Mouse (Mus musculus): ENCODE results near the gene Tcf23.

Gene Tcf23

DNA sequence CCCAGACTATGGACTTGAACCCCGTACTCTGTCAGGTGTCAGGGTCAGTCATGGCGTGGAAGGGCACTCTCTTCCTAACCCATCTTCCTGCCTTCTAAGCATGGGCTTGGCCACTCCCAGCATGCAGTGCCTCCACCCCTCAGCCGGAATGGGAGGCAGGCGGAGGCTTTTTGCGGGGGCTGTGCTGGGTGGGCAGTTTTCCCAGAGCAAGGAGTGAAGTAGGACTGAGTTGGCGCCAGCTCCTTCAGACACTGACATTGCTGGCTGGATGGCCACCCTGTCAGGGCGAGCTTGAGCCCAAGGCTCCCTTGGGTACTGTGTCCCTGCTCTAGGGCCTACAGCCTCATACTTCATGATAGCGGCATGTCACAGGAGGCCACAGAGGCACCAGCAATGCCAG, at the start of gene Tcf23:
TSS of gene Tcf23 (plus strand) at position 247 of the 400 bp plus-strand sequence.
- no peak for DNase-seq

DNA sequence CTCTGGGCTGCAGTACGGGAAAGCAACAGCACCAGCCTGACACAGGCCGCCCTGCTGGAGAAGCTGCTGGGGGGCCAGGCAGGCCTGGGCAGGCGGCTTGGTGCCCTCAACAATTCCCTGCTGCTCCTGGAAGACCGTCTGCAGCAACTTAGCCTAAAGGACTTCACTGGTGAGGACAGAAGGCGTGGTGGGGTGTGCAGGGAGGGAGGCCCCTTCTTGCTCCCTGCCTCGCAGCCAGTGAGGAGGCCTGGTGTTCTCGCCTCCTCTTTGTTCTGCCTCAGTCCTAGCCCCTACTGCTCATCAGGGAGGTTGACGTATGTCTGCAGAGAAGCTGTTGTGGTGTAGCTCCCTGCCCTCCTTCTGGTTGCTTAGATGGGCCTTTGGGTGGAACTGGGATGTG, 49.8 kb upstream of the Tcf23 start:
- no peak for DNase-seq

DNA sequence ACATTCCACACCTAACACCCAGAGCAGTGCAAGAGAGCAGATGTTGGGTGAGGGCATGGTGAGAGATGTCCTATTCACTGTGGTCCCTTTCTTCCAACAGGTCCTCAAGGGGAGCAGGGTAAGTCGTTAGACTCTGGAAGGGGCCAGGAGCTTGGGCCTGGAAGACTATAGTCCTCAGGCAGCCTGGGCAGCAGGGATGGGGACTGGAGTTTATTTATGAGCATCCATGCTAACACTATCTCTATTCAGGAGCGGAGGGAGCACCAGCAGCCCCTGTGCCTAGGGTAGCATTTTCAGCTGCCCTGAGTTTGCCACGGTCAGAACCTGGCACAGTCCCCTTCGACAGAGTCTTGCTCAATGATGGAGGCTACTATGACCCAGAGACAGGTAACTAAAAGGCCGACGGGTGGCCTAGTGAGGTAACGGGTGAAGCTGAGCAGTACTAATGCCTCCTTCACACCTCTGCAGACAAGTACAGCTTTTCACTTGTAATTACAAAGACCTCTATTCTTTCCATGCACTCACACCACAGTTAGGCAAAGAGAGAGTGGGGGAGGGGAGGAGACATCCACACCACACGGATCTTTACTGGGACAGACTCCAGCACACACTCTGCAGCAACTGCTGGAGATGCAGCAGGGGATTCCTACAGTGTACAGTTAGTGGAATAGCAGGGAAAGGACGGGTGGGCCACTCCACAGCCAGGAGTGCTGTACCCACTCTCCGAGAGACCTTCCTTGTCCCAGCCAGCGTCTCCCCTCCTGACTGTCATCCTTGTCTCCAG, 48.4 kb upstream of the Tcf23 start:
- DNase-seq, result no peak

DNA sequence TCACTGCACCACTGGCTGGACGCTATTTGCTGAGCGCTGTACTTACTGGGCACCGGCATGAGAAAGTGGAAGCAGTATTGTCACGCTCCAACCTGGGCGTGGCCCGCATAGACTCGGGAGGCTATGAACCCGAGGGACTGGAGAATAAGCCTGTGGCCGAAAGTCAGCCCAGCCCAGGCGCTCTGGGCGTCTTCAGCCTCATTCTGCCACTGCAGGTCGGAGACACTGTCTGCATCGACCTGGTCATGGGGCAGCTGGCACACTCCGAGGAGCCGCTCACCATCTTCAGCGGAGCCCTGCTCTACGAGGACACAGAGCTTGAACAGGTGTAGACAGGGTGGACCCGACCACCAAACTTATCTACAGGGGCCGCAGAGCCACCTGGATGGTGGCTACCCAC, 47.8 kb upstream of the Tcf23 start:
- DNase-seq, result no peak

DNA sequence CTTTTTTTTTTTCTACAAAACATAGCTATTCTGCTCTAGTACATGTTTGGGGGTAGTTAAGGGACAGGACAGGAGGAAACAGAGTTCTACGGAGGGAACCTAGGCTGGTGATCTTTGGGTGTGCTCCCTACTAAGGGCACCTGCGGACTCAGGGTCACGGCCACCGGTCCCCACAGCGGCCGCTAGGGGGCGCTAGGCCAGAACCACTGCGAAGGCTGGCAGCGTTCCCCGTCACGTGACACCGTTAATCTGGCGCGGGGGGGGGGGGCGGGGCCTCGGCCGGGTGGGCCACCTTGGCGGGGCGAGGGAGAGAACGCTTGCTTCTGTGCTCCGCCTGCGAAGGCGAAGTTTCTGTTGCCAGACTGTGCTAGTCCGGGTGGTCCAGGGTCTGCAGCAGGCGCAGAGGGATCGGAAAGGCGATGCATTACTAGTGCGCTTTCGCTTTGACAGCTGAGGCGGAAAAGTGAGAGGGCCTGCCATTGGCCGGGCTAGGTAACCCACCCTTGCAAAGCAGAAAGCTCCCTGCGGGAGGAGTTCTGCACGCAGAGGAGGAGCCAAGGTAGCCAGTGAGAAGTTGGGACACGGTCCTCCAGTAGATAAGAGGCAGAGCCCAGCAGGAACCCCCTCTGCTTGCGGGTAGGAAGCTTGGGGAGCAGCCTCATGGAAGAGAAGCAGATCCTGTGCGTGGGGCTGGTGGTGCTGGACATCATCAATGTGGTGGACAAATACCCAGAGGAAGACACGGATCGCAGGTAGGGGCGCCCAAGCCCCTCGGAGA, 47.0 kb upstream of the Tcf23 start, which contains the start of gene Khk:
TSS of gene Khk (plus strand) at position 176 of the 778 bp plus-strand sequence.
- peak; percentile 98 for DNase-seq

DNA sequence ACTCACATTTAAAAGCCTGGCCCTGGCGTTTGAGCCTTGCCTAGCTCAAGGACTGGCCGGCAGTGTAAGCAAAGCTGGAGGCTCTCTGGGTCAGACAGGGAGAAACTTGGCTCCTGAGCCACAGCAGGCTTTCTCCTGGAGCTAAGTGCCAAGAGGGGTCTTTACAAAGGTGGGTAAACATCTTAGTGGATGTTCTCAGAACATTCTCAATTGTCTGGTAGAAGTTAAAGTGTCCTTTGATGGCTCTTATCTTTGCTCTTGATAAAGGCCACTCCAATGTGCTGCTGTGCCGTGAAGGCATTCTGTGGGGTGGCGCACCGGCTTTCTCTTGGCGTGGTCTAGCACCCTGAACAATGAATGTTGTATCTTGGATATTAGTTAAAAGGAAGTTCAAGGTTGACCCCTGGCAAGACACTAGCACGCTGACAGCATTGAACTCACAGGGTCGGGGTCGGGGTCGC, 45.9 kb upstream of the Tcf23 start:
- DNase-seq, result no peak

DNA sequence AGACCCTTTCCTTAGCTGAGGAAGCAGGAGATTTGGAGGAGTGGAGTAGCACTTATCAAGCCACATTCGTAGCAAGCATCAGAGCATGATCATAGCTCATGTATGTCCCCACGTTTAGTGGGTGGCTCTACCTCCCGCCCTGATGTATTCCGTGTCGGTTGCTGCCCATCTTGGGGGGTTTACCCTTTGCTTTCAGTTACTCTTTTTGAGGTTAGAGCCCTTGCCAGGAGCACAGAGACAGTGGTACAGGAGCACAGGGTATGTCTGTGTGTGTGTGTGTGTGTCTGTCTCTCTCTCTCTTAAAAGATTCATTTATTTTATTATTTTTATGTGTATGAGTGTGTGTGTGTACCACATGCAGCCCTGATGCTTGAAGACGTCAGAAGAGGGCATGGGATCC, 45.3 kb upstream of the Tcf23 start:
- no peak for DNase-seq

DNA sequence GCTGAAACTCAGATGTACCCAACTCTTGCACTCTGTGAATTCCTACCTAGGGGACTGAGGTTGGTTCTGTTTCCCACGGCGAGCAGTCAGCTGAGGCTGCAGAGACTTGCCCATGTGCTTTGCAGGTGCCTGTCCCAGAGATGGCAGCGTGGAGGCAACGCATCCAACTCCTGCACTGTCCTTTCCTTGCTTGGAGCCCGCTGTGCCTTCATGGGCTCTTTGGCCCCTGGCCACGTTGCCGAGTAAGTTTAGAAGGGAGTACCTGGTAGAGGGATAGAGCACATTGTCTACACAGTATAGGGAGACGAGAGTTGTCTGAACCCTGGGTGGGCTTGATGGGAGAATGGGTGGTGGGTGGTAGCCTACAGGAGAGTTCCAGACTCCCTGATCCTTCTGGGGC, 43.8 kb upstream of the Tcf23 start:
- no peak for DNase-seq

DNA sequence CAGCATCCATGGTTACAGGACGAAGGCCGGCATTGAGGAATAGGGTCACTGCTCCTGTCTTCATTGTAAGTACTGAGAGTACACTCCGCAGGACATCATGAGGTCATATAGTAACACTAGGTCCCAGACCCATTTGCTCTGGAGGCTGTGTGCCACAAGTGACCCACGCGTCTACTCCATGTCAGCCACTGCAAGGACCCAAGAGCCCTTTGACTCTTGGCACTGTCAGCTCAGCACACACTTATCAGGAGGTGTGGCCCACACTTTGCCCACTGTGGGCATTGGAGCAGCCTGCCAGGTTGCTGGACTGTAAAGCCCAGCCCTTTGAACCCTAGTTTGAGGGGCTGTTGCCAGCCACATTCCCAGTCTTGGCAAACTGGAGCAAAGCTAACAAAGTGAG, 43.2 kb upstream of the Tcf23 start:
- no peak for DNase-seq

DNA sequence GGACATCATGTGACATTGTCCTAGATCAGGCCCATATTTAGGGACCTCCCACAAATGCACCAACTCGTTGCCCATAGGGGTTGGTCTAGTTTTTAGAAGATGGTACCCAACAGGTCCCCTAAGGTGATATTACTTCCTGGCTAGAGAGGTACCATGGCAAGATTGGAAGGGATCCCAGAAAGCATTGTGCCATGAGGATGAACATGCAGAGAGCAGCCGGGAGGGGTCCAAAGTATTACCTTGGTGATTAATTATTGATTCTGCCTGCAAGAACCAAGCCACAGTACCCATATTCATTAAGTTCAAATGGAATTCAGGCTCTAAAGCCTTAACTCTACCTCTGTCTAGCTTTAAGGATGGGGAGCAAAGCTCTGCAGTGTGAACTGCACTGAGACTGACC, 42.4 kb upstream of the Tcf23 start:
- no peak for DNase-seq

DNA sequence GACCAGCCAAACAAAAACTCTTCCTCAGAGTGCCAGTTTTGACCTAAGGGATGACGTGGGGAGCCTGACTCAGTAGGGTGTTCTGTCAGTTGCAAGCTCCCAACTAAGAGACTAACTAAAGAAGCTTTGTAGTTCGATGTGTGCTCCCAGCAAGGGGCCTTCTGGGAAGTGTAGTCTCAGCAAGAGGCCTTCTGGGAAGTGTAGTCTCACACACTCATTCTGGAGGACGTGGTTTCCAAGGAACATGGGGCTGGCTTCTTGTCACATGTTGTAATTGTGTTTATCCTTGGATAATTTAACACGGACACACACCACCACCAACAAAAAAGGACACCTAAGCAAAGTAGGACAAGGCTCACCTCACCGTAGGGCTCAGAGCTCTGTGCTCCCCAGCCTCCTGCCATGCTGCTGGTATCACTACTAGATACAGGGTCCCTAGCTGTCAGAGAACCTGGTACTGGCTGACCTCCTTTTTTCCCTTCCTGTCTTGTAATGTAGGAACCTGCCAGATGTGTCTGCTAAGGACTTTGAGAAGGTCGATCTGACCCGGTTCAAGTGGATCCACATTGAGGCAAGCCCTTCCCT, 40.4 kb upstream of the Tcf23 start:
- no peak for DNase-seq

DNA sequence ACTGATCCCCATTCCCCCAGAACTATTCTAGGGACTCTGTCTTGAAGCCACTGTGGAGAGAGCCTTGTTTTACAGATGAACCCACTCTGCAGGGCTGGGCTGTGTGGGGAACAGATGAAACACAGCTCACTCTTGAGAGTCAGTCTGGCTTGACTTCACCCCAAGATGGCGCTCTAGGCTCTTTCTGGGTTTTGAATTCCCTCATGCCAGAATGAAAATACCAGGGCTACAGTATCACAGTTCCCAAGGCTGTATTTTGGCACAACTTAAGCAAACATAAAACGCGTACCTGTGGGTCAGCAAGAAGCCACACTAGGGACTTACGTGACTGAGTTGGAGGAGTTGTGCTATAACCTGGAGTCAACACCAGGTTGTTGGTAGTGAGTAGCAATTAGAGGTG, 38.3 kb upstream of the Tcf23 start:
- DNase-seq, result peak; percentile 84

DNA sequence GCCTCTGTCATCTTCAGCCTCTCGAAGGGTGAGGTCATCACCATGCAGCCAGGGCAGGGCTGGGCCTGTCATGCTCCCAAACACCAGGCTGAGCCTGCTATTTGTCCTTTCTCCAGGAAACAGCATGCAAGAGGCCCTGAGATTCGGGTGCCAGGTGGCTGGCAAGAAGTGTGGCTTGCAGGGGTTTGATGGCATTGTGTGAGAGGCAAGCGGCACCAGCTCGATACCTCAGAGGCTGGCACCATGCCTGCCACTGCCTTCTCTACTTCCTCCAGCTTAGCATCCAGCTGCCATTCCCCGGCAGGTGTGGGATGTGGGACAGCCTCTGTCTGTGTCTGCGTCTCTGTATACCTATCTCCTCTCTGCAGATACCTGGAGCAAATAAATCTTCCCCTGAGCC, 37.6 kb upstream of the Tcf23 start:
- no peak for DNase-seq

DNA sequence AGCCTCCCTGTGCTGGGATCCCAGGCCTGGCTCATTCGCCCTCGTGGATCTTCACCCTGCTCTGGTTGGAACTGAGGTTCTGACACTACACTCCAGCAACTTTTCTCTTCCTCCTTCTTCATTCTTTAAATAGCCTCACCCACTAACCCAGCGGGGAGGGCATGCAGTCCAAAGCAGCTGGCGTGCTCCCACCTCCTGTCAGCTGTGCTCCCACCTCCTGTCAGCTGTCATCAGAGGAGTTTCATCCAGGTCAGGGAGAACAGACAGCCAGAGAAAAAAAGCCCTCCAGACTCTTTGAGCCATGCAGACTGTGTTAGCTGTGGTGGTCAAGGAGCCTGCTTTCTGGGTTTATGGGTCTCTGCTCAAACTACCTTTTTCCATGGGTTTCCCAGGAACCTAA, 37.1 kb upstream of the Tcf23 start:
- DNase-seq, result no peak

DNA sequence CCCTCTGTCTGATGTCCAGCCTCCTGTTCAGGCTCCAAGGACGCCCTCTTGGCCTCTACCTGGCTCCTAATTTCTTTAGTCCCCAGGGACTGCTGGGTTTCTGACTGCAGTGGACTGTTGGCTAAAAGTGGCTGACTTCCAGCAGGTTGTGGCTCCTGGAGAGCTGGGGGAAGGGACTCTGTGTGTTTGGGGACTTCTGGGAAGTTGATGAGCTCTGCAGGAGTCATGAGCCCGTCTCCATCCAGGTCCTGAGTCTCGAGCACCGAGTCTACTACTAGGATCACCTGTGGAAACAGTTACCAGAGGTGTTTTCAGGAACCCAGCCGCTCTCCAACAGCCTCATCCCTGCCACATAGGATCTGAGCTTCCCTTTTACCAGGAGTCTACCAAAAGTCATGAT, 34.8 kb upstream of the Tcf23 start:
- DNase-seq, result no peak

DNA sequence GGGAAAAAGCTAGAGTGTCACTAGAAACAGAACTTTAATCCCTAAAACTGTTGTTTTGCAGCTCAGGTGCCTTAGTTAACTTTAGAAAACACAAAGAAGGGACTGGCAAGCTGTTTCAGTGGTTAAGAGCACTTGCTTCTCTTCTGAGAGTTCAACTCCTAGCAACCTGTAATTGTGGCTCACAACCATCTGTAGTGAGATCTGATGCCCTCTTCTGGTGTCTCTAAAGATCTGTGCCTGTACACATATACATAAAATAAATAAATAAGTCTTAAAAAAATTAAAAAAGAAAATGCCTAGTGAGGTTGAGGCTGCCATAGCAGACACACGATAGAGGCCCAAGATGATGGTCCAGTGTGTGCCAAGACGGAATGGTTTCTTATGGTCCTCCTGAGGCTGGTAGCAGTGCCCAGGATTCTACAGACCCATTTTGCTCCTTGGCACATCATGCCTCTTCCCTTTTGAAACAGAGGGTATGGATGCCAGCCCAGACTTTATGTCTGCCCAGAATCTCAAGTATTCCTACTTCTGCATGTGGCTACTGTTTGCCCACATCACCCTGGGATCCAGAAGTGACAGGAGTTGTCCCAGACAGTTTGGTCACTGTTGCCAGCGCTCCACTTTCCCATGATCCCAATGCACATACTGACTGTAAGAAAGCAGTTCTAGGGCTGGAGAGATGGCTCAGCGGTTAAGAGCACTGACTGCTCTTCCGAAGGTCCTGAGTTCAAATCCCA, 33.6 kb upstream of the Tcf23 start:
- DNase-seq, result no peak

DNA sequence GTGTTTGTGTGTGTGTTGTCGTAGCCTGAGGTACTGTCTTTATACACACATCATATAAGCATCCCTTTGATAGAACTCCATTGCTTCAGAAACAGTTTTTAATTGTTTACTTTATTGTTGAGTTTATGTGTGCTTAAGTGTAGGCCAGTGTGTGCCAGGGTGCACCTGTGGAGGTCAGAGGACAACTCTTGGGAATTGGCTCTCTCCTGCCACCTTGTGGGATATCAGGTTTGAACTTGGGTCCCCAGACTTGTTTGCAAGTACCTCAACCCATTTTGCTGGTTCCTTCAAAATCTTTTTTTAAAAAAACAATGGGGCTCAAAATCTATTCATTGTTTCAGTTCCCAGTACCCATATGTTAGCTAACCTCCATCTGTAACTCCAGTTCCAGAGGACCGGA, 25.5 kb upstream of the Tcf23 start:
- DNase-seq, result no peak

DNA sequence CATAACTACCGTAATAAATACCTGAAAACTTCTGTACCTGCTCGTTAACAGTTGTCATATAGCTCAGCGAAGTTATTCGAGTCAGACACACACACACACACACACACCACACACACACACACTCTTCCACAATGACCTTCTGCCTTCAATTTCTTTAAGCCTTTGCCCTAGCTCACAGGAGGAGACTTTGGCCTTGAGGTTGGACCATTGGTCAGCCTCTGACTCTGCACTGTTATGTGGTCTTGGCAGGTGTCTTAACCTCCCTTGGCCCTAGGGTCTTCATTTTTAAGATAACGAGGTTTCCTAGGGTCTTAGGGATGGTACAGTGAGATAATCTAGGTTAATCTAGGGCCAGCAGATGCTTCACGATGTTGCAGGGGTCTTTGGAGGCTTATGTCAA, 24.1 kb upstream of the Tcf23 start:
- no peak for DNase-seq

DNA sequence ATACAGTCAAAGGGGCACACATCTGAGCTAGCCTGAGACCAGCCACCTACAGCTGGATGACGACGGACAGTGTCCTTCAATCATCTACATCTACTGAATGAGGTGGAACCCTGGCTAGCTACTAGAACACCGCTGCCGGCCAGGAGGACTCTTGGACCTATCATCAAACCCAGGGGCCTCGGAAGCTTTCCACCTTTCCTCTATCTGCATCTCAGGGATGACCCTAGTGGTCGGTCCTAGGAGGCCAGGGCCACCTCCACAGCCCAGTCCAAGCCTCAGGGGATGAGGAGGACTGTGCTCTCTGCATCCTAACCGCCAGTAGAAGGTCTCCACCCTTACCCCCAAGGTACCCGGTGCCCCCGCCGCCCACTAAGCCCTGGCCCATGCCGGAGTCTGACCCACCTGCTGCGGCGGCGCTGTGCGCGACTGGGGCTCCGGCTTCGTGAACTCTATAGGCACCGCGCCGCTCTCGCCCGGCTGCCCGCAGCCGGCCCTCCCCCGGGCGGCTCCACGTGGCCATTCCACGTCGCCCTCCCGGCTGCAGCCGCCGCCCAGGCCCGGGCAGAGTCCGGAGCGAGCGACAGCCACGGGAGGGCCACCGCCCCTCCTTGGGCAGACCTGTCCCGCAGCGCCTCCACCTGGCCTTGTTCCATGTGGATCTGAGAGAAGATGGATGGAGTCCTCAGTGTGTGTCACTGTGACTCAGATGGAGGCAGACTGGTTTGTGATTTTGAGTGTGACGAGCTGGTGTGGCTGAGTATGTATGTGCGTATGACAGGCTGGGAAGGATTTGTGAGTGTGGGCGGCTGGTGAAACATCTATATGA, 23.3 kb upstream of the Tcf23 start, which contains the start of gene Cgref1:
TSS of gene Cgref1 (minus strand) at position 636 of the 826 bp plus-strand sequence.
- peak; percentile 77 for DNase-seq

DNA sequence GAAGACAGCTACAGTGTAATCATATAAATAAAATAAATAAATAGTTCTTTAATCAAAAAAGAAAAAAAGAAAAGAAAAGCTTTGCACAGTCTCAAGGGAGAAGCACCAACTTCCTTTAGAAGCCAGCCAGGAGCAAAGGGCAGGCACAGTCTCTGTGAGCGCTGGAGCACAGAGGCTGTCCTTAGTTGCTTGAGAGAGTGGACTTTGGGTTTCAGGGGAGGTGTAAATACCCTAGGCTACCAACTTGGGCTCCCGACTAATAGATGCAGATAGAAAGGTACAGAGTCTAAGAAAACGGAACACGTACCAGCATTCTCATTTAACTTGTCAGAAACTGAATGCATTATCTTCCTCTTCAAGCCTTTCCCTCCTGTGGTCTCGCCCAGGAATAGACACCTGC, 19.8 kb upstream of the Tcf23 start:
- no peak for DNase-seq

DNA sequence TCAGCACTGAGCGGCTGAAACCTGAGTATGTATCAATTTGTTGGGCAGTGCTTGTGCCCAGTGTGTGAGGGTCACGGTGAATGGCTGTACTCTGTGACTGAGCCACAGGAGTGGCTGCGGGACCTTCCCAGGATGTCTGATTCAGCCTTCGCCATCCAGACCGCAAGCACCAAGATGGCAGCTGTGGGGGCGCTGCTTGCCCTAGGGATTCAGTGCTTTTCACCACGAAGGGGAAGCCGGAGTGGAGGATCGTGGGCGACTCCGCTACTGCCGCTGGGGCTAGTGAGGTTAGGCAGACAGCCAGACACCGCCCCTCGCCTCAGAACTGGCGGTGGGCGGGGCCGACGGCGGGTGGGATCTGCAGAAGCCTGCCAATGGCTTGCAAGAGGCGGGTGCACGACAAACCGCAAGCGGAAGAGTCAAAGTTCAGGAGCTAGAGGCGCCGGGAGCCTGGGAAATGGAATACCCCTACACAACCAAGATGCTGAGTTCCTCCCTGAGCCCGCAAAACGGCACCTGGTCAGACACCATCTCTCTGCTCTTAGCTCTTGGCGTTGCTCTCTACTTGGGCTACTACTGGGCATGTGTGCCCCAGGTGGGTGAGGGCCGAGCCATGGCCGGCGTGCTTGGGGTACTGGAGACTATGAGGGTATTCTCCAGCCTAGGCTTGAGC, 18.7 kb upstream of the Tcf23 start:
- DNase-seq, result peak; percentile 93

DNA sequence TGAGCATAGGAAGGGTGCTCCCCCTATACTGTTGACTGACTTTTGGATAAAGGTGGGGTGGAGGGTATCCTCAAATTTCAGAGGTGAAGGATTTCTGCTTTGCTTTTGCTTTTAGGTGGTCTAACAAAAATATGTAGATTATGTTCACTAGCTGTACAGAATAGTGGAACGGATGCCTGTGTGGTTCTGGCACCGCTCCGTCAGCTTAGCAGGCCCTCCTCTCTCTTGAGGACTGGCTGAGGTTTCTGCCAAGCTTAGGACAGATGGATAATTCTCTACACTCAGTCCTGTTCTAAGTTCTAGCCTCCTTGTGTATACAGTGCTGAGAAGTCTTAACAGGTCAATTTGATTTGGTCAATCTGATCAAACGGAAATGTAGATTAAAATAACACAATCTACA, 18.0 kb upstream of the Tcf23 start:
- no peak for DNase-seq
